Mouse (Mus musculus): Measurements from ENCODE around the gene Lef1. TPM values are rescaled to one million over a fixed set of nuclear protein-coding genes. Genes with fewer than 3 reads are reported as not detected.

The Lef1 gene
- total RNA-seq, 1 experiment from 2014 or later, result 10.4 TPM

DNA sequence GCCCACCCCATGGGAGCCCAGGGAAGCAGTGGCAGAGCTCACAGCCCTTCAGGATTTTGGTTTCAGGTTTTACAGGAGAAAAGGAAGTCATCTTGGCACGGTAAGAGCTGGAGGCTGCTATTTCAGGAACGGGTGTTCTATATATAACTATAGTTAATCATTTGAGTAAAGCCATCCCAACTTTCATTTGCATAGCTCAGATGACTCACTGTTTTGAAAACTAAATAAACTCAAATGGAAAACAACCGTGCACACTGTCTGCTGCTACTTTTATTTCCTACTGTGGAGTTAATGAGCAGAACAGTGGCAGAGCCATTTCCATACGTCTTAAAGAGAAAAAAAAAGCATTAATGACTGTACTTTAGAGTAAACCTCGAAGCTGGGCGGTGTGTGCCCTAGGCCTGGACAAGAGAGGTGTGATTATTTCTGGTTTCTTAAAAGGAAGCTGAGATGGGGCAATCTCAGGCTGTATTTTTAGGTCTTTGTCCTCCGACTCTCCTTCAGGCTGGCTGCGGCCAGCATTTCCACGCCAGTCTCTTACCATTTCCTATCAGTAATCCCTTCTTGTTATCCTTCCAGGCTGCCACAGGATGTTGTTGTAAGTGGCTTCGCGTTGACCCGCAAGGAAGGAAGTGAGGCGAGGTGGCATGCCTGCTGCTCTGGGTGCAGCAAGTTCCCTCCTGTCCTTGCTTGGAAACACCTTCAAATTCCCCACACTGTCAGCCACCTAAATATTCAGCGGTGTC is 29.2 kb downstream of the Lef1 start:
- DNase-seq, result peak; percentile 24

DNA sequence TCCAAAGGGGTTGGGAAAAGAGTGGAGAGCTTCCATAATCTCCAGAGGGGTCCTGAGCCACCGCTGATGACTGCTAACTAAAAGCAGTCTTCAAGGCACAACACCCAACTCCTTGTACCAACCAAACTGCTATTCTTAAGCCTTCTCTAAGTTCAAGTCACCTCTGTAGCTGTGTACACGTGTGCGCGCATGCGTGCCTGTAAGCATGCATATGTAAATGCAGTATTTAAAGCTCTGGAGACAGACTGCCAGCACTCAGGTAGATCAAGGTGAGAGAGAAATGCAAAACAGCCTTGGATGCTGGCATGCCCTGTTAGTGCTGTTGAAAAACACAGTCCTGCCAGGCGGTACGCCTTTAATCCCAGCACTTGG is 29.8 kb downstream of the Lef1 start:
- no peak for DNase-seq

DNA sequence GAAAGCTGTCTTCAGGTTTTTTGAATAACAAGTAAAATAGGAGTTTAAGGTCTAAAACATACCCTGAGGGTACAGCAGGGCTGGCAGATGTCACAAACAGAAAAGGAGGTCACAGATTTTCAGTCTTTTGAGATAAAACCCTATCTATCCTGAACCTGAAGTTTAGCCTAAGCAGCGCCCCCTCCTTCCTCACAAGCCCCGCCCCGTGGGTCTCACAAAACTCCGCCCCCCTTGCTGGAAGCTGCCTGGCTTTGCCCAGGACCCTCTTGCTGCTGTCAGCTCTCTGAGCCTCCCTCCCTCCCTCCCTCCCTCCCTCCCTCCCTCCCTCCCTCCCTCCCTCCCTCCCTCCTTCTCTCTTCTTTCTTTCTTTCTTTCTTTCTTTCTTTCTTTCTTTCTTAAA is 31.3 kb downstream of the Lef1 start:
- no peak for DNase-seq

DNA sequence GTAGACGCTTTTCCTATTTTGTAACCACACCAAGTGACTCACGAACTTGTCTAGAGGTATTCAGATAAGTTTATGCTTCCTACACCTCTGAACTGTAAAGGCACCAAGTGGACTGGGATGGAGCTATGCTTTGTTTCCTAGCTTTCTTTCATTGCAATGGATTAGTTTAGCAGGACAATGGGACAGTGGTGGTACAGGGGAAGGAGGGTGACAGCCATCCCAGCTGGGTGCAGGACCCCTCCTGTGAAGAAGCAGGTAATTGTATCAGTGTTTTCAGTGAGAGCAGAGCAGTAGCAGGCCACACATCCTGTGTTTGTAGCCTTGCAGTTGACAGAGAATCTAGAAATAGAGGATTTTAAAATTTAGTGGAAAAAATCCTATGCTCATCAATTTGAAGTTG is 34.0 kb downstream of the Lef1 start:
- DNase-seq, result no peak

DNA sequence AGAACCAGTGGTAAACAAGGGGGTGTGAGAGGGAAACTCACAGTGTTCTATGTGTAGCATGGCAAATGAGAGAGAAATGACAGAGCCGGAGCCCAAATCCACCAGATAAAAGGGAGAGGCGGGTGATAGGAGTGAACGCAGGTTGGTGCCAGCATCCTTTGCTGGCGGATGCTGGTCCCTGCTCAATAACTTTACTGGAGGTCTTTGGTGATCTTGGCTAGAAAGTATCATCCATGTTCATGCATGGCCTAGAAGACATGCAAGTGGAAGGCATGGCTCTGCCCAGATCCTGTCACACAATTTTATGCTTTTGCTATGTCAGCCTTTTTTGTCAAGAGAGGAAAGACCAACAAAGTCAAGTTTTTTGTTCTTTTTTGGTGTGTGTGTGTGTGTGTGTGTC is 42.6 kb downstream of the Lef1 start:
- no peak for DNase-seq

DNA sequence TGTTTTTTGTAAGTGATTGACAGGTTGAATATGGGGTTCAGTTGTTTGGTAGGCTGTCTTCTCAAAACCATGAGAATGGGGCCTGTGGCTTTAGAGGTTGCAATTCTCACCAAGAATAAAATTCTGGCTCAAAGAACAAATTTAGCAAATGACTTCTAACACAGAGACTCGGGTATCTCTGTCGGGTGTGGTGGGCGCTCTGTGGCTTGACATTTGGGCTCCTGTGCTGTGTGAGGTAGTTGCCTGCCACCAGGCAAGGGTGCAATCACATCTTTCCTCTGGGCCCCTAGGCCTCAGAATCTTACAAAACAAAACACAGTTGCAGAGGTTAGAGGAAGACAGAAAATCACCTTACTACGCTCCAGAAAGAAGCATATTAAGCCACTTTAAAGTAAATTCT is 43.6 kb downstream of the Lef1 start:
- DNase-seq, result no peak

DNA sequence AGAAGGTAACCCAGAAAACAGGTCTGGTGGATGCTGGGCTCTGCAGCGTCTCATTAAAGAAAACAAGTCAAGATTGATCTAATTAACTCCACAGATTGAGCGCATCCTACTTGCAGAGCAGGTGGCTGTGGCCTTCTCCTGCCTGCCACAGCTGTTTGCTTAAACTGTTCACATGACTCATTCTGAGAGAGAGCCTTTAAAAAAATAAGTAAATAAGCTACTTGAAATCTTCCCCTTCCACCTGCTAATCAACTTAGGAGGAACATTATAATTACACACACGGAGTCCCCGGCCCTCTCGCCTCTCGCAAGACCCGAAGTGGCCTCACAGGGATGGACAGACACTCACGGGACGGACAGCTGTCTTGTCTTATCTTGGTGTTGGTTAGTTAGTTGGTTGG is 44.3 kb downstream of the Lef1 start:
- no peak for DNase-seq

DNA sequence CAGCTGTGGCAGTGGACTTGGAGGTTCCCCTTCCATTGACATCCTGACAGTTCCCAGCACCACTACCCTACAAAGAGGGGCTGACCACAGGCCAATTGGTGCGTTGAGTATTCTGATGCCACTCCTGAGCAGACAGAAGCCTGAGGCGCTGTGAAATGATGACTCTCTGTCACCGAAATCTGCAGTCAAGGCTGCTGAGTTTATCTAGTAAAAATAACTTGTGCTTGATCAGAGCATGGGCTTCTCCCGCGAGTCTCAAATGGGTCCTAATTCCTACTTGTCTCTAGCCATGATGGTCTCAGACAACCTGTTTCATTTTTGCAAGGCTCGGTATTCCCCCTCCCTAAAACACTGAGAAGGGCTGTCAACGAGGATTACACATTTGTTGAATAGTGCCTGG is 44.8 kb downstream of the Lef1 start:
- no peak for DNase-seq

DNA sequence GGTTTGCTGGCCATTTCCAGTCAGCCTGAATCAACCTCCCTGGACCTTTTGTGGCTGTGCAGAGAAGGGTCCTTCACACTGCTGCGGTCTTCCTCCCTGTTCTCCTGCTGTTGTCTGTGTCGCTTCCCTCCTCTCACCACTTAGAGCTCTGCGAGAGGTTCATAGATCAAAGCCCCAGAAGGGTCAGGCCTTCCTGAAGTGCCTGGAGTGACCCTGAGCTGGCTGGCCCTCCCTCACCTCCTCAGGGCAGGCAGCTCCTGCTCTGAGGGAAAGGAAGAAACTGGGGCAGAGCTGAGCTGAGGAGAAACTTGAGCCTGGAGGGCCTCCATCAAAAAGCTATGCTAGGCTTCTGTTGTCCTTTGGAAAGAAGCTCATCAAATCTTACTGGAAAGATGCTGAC is 45.4 kb downstream of the Lef1 start:
- DNase-seq, result peak; percentile 25

DNA sequence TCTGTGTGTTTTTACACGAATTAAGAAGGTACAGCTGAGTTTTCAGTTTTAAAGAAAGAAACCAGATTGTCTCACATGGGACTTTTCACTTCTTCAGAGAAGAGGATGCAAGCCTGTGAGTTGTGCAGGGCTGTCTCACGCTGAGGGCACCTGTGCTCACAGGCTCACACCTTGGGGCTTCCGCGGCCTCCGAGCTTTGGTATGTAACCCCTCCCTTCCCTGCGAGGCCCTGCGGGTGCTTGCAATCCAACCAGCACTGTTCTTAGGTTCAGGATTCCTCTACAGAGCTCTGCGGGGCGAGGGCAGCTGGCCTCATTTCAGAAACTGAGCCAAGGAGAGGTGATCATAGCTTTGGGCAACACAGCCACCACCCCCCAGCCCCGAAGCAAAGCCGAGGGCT is 46.1 kb downstream of the Lef1 start:
- no peak for DNase-seq

DNA sequence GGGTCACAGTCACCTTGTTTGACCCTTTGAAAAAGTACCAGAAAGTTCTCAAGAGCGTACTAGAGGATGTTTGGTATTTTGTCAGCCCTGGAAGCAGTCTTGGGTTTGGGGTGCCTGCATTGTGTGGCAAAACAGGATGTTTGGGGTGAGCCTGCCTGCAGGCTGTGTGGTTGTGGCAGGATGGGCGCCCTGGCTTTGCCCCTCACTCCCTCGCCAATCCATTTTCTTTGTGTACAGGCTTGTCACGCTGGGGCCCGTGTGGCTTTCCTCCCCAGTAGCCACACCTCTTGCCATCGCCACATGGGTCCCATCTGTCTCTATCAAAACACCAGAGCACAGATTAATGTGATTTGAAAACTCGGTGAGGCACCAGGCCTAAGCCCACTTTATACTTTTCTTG is 47.2 kb downstream of the Lef1 start:
- peak; percentile 31 for DNase-seq

DNA sequence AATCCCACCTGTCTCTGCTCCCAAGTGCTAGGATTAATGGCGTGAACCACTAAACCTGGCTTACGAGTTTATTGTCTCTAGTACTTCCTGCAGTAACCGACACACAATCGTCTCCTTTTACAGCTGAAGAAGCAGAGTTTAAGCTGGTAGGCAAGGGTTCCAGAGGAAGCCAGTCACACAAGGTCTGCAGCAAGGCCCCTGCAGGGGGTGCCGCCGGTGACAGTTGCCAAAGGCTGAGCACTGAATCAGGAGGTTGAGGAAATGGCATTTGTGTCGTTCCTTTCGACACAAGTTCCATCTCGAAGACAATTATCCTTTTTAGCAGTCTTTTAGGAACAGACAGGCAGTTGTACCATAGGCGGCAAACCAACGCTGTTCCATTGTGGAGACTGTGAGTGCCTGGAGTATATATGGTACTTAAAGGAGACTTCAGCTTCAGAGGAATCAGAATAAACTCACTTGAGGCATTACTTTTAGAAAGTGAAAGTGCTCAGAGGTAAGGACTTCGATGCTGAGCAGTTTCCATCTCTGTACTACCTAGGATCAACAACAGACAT is 49.0 kb downstream of the Lef1 start:
- DNase-seq, result no peak

DNA sequence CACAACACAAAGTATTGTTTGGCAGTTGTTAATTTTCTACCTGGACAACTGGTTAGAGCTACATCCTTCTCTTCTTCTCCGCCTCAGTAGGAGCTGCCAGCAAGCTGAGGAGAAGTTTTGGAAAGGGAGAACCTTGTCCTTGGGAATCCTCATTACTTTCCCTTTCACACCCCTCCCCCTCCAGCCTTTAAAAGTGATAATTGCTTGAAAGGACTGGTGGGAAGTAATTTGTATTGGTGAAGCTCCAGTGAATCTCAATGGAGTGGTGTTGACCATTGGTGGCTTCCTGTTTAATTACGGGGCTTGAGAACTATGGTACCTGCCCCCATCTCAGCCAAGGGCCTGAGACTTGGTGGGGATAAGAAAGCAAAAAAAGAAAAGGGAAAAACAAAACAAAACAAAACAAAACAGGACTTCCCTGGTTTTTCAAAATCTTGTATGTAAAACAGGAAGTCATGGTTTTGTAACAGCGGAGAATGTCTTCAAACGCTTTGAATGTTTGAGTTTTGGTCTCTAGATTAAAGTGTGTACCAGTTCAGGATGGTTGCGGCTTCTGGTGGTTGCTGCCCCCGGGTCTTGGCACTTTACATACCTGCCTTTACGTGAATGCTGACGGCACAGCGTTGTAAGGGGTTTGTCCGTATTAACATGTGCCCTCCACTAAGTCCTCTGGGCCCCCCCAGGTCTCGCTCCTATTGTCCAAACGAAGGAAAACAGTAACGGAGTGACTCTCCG is 49.8 kb downstream of the Lef1 start:
- no peak for DNase-seq

DNA sequence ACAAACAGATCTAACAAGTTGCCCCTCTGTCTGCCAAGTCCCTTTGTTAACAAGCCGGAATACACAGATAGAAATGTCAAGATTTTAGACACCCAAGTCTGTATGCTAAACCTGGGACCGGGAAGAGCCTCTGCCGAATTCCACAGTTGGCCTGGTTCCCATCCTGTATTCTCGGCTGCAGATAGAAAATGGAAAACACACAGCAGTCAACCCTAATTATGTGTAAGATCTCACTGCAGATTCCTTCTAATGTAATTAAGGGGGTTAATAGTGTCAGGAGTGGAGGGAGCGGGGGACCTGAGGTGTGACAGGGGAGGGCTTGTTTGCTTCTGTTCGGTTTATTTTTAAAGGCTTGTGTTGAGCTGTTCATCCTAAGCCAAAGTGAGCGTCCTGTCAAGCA is 50.6 kb downstream of the Lef1 start:
- DNase-seq, result no peak

DNA sequence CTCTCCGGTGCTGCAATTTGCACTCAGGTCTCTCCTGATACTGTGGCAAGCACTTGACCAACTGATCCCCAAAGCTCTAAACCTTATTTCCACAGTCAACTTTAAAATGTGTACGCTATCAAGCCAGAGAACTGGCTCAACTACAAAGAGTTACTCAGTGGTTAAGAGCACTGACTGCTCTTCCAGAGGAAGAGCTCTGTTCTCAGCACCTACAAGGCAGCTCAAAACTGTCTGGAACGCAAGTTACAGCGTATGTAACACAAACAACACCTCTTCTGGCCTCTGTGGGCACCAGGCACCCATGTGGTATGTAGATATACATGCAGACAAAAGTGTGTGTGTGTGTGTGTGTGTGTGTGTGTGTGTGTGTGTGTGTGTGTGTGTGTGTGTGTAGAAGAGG is 57.5 kb downstream of the Lef1 start:
- no peak for DNase-seq

DNA sequence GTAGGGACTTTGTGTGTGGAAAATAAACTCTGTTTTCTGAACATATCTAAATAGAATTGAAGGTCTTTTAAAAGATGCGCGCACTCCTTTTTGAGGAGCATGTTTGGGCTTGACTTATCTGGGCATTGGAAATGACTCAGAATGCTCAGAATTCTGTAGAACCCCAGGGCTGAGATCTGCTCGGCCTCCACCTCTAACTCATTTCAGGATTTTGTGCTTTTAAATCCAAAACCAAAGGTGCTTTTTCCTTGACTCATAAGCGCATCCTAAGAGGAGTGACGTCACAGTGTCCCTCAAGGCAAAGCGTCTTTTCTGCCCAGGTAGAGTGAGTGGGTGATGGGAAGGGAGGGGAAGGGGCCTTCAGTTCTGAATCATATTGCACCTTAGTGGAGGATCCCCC is 58.9 kb downstream of the Lef1 start:
- DNase-seq, result no peak

DNA sequence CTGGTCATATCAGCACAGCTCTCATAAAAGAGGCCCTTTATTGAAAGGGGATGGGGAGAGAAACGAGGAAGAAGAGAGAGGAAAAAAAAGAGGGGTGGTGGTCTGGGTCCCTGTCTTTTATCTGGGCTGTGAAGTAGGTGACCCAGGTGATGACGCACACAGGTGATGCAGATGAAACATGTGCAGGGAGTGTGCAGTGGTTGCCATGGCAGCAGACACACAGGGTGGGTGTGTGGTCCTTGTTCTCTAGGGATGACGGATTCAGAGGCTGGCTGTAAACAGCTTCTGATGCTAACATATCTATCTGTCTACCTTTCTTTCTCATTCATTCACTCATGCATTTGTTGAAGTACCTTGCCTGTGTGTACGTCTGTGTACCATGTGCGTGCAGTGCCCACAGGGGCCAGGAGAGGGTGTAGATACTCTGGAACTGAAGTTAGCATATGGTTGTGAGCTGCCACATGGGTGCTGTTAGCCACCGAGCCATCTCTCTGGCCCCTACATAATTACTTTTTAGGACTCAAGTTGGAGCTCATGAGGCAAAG is 59.9 kb downstream of the Lef1 start:
- DNase-seq, result no peak

DNA sequence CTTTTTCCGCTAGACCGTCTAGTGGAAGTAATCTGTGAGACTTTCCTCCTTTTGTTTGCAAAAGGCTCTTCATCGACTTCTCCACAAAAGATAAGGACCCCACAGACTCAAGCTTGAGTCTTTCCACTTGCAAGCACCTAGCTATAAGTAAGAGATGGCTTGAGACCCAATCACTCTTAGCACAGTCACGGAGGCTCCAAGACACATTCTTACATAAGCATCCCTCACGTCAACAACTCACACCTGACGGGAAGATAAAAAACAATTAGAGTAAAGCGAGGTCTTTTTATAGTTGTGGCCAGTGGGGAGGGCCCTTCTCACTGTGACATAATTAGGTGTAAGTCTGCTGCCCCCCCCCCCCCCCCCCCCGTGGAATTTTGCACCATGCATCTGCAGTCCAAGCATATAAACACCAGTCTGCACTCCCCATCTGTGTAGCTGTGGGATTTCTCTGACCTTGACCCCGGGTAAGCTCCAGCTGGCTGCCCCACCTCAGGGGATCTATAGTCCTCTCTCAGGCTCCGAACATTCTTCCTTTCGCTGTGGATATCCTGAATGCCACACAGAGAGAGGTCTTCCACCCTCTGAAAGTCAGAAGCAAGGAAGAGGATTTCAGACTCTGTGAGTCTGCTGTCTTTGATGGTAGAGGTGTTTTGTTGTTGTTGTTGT is 61.2 kb downstream of the Lef1 start:
- DNase-seq, result no peak

DNA sequence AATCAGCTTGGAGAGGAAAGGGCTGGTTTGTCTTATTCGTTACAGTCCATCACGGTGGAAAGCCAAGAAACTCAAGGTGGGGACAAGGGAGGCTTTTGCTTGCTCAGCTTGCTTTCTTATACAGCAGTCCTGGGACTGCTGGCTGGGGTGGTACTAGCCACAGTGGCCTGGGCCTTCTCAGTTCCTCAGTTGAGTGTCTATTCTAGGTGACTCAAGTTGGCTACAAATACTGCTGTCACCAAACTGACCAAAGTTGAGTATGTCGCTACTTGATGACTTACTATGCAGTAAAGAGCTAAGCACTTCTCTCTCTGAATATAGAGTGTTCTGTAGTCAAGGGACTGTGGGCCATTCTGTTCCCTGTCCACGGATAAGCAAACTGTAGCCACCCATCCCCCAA is 62.0 kb downstream of the Lef1 start:
- DNase-seq, result no peak

DNA sequence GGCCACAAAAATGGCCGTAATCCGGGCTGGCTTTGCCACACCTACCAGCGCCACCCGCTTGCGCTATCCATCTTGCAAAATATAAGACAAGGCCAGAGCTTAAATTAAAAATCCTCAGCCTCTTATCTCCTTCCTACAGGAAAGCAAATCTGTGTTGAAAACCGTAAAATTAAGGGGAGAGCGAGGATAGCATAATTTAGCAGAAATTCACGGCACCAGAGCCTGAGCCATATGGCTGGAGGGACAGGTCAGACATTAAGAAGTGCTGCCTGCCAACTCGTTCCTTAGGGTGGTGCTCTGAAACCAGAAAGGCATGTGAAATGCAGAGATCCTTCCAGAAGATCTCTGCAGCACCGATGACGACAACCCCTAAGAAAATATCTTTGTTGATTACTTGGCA is 70.7 kb downstream of the Lef1 start:
- no peak for DNase-seq

DNA sequence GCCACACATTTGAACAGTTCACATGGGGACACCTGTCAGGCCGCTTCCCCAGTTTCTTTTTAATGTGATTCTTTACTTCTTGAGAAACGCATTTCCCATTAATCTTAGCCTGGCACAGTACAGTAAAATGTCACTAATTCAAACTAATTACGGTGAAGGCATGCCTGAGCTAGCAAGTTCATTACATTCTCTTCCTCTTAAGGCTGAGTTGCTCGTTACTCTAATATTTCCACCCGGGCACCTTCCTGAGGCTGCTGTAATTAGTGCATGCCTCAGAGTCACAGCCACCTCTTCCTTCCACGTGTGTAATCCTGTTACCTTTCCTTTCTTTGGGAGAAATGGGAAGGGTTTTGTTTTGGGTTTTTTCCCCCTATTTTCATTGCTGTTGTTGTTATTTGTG is 71.9 kb downstream of the Lef1 start:
- DNase-seq, result no peak

DNA sequence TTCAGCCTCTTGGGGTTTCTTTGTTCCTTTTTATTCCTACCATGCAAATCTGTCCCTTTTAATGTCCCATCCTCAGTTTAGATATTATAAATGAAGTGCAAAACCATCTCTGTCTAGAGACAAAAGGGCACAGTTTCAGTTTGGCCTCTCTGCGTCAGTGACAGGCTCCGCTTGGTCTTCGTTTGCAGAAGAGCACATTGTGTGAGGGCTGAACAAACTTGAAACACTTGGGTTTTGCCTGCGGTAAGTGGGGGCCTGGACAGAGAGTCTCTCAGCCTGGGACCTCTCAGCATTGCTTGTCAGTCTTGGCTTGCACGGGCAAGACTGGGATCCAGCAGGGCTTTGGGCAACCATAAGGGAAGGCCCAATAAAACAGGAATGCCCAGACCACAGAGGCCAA is 75.9 kb downstream of the Lef1 start:
- no peak for DNase-seq

DNA sequence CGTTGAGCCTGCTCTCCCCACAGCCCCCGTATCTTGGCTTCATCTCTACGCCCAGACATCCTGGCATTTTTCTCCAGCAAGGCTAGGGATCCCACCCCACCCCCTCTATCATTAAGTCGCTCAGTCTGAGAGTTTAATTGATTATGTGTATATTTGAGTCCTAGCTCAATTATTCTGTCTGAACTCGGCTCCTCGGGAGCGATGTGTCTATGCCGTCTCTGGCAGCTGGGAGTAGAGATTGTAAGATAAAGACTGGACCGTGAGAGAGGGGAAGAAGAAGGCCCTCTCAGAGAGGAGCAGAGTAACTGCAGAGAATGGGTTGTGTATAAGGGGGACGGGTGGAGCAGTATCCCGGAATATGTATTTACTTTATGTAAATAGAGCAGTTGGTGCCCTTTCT is 80.0 kb downstream of the Lef1 start:
- DNase-seq, result no peak

Data from adrenal gland, postnatal 14 days (tissue).